Mouse (Mus musculus) kidney, adult 2 months (tissue): ENCODE measurements around the gene Vamp2.

ENCODE experiments used
- CTCF ChIP-seq: fragments of 200-500 bp; conservative IDR thresholded peaks from 2 replicates; pipeline ENCODE4 v1.5.1; 2011; ENCODE audit warnings: low read depth, mild to moderate bottlenecking, control low read depth, low read length, moderate library complexity, mixed read lengths; ENCODE audit not compliant: insufficient read depth, insufficient read length
- POLR2A ChIP-seq: fragments of 200-500 bp; IDR thresholded peaks from one replicate; pipeline ENCODE4 v1.6.1; 2011; ENCODE audit warnings: low read depth, low read length, control low read depth

DNA sequence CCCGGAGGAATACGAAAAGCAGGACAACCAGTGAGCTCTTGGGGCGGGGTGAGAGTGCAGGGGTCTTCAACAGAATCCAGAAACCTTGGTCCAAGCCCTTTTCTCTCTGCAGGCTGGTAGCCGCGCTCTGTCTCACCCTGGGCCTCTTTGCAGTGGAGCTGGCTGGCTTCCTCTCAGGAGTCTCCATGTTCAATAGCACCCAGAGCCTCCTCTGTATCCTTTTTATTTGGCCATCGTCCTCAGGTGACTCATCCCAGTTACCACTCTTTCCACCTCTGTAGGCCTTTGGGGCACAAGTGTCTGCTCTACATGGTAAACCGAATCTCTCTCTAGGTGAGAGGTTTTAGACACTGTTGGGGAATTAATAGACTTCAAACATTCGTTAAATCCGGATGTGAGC lies 17.0 kb upstream of the Vamp2 start:
- TF ChIP-seq POLR2A (no peak), CTCF (no peak)
